Mouse (Mus musculus): ENCODE data around the gene Gm38392. TPM values are rescaled to one million over a fixed set of nuclear protein-coding genes. Genes with fewer than 3 reads are reported as not detected.

Gm38392 gene
- polyA plus RNA-seq, 1 experiment from 2014 or later: not detected

DNA sequence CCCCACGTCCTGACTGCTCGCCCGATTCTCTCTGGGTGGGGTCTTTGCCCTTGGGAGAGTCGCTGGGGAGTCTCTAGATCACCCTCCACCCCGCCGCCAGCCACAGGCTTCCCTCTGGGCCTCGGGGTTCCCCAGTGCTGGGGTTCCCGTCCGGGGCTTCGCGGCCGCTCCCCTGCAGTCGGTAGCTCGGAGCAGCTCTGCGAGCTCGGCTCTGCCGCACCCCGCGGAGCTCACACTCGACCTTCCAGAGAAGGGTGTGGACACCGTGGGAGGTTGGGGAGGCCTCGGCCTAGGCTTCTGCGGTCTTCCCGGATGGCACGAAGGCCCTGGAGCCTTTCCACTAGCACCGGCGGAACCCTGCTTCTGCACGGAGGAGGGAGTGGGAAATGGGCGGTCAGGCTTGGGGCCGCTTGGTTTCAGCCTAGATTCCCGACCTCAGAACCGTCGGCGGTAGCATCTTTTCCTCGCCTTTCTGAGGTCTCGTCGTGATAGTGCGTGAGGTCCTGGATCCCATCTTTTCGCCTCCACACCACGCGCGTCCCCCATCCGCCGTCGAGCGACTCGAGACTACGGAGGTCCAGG lies 71.9 kb downstream of the Gm38392 start:
- Histone ChIP-seq H3K9ac (replicated peaks; ENCODE audit: low read length) (0 out of 2 replicates have a peak overlapping the region, but pooled peaks have one; percentile 36), H3K4me3 (ENCODE audit: low read depth, low read length) (peak overlapping the region; percentile 25), H3K27ac (replicated peaks; ENCODE audit: low read depth, low read length) (no peak overlapping the region), H3K9me3 (replicated peaks; ENCODE audit: control insufficient read depth, low read length) (no peaks in the 10 kb centered on the region), H3K36me3 (replicated peaks; ENCODE audit: control insufficient read depth, insufficient read depth, low read depth, low read length) (no peaks in the 10 kb centered on the region), H3K27me3 (ENCODE audit: control insufficient read depth, insufficient read depth, low read length) (peaks cover 83% of the 10 kb centered on the region), H3K4me2 (ENCODE audit: low read depth, low read length) (peak overlapping the region; percentile 14; the same call in 1 of the 2 replicates), H3K4me1 (ENCODE audit: control insufficient read depth, insufficient read depth, low read length) (no peaks in the 10 kb centered on the region)
- DNase-seq (ENCODE audit: low spot score) (no peak), ATAC-seq (replicated peaks; ENCODE audit: insufficient number of reproducible peaks, low FRiP score, low TSS enrichment, low read depth) (no peak)
- WGBS: 1% methylated on average over 48 of the region's 48 CpGs

DNA sequence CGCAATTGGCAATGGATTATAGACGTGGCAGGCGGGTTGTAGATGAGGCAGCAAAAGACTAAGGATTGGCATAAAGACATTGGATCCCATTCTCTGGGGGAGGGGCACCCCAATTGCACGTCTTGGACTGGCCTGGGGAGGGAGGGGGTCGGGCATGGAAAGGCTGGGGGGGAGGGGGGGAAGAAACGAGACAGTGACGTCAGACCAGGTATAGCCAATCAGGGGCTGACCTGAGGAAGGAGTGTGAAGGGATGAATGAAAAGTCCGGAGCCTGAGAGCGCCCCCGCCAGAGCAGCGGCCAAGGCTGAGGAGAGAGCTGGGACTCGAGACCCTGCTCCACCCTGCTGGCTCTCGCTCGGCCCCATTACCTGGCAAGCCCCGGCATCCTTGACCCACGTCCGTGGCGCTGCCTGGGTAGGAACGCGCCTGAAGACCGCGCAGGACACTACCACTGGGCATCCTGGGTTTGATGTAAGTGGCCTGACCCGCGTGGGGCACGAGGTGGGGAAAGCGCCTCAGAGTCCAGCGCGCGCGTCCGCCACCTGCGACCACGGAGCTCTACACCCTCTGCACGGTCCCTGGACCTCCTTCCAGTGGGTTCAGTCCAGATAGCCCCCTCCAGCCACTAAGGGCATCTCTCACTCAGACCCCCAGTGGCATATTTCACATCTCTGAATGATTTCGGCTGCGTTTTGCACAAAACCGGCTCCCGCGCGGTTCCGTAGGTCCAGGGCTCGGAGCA lies 72.6 kb downstream of the Gm38392 start:
- H3K9ac ChIP-seq (replicated peaks; ENCODE audit: low read length): no peak overlapping the region
- 2% methylated on average over 41 of the region's 42 CpGs for WGBS
- no peaks in the 10 kb centered on the region for H3K36me3 ChIP-seq (replicated peaks; ENCODE audit: control insufficient read depth, insufficient read depth, low read depth, low read length)
- H3K4me1 ChIP-seq (ENCODE audit: control insufficient read depth, insufficient read depth, low read length): no peaks in the 10 kb centered on the region
- DNase-seq (ENCODE audit: low spot score): no peak
- peak; percentile 66; the same call in 1 of the 2 replicates for ATAC-seq (replicated peaks; ENCODE audit: insufficient number of reproducible peaks, low FRiP score, low TSS enrichment, low read depth)
- 0 out of 2 replicates have a peak overlapping the region, but pooled peaks have one; percentile 14 for H3K4me2 ChIP-seq (ENCODE audit: low read depth, low read length)
- peaks cover 83% of the 10 kb centered on the region for H3K27me3 ChIP-seq (ENCODE audit: control insufficient read depth, insufficient read depth, low read length)
- no peaks in the 10 kb centered on the region for H3K9me3 ChIP-seq (replicated peaks; ENCODE audit: control insufficient read depth, low read length)
- H3K4me3 ChIP-seq (ENCODE audit: low read depth, low read length): peak overlapping the region; percentile 21
- no peak overlapping the region for H3K27ac ChIP-seq (replicated peaks; ENCODE audit: low read depth, low read length)

DNA sequence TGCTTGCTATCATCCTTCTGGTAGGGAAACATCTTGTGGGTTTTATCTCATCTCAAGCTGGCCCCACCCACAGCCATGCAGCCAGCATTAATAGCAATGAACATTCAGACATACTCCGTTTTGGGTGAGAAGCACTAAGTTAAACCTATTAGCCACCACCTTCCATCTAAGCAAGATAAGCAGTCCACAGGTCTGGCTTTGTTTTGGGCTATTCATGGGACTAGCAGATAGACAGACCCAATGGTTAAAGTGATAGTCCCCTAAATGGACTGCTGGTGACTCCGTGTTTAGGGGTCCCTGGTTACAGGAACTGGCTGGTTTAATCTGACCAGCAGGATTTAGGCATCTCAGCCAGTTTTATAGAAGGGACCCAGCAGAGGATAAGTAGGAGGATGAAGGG lies 74.0 kb downstream of the Gm38392 start:
- Histone ChIP-seq H3K4me2 (ENCODE audit: low read depth, low read length) (no peak overlapping the region), H3K27me3 (ENCODE audit: control insufficient read depth, insufficient read depth, low read length) (peaks cover 90% of the 10 kb centered on the region), H3K36me3 (replicated peaks; ENCODE audit: control insufficient read depth, insufficient read depth, low read depth, low read length) (no peaks in the 10 kb centered on the region), H3K4me1 (ENCODE audit: control insufficient read depth, insufficient read depth, low read length) (no peaks in the 10 kb centered on the region), H3K9me3 (replicated peaks; ENCODE audit: control insufficient read depth, low read length) (no peaks in the 10 kb centered on the region), H3K4me3 (ENCODE audit: low read depth, low read length) (no peak overlapping the region), H3K27ac (replicated peaks; ENCODE audit: low read depth, low read length) (no peak overlapping the region), H3K9ac (replicated peaks; ENCODE audit: low read length) (no peak overlapping the region)
- no peak for DNase-seq (ENCODE audit: low spot score)
- 2% methylated on average over 2 of the region's 2 CpGs for WGBS
- ATAC-seq (replicated peaks; ENCODE audit: insufficient number of reproducible peaks, low FRiP score, low TSS enrichment, low read depth): no peak

DNA sequence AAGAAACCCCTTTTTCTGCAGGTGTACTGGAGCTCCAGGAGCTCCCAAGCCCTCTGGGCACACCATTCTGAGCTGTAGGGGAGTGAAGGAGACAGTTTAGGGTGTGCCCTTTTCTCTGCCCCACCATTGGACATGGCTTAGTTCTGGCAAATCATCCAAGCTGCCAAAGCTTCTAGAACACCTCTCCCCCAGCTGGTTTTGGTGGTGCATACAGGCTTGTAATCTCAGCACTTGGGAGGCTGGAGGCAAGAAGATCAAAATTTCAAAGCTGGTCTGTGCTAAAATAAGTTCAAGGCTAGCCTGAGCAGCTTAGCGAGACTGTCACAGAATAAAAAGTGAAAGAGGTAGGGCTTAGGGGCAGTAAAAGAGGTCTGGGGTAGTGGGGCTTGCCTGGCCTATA lies 74.7 kb downstream of the Gm38392 start:
- Histone ChIP-seq H3K4me3 (ENCODE audit: low read depth, low read length) (no peak overlapping the region), H3K36me3 (replicated peaks; ENCODE audit: control insufficient read depth, insufficient read depth, low read depth, low read length) (no peaks in the 10 kb centered on the region), H3K27ac (replicated peaks; ENCODE audit: low read depth, low read length) (no peak overlapping the region), H3K4me2 (ENCODE audit: low read depth, low read length) (no peak overlapping the region), H3K4me1 (ENCODE audit: control insufficient read depth, insufficient read depth, low read length) (no peaks in the 10 kb centered on the region), H3K9ac (replicated peaks; ENCODE audit: low read length) (no peak overlapping the region), H3K27me3 (ENCODE audit: control insufficient read depth, insufficient read depth, low read length) (peaks cover 92% of the 10 kb centered on the region), H3K9me3 (replicated peaks; ENCODE audit: control insufficient read depth, low read length) (no peaks in the 10 kb centered on the region)
- ATAC-seq (replicated peaks; ENCODE audit: insufficient number of reproducible peaks, low FRiP score, low TSS enrichment, low read depth): no peak
- WGBS: 0% methylated on average over 1 of the region's 1 CpGs
- no peak for DNase-seq (ENCODE audit: low spot score)

DNA sequence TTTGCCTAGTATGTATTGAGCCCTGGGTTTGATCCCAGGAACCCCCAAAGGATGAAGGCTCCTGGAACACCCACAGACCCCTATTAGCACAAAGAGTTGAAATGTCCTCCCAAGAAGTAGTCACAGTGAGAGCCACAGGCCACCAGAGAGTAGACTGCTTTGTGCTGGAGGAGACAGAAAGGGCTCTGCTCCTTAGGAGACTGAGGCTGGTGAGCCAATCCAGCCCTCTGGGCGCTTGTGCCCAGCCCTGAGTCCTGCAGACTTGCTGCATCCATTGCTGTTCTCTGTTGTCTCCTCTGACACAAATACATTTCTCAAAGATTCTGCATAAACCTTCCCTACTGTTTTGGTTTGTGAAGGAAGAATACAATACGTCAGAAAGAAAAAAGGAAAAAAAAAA lies 76.1 kb downstream of the Gm38392 start:
- H3K4me3 ChIP-seq (ENCODE audit: low read depth, low read length): no peak overlapping the region
- H3K36me3 ChIP-seq (replicated peaks; ENCODE audit: control insufficient read depth, insufficient read depth, low read depth, low read length): no peaks in the 10 kb centered on the region
- H3K4me1 ChIP-seq (ENCODE audit: control insufficient read depth, insufficient read depth, low read length): no peaks in the 10 kb centered on the region
- no peaks in the 10 kb centered on the region for H3K9me3 ChIP-seq (replicated peaks; ENCODE audit: control insufficient read depth, low read length)
- no peak overlapping the region for H3K9ac ChIP-seq (replicated peaks; ENCODE audit: low read length)
- H3K27me3 ChIP-seq (ENCODE audit: control insufficient read depth, insufficient read depth, low read length): peaks cover 88% of the 10 kb centered on the region
- ATAC-seq (replicated peaks; ENCODE audit: insufficient number of reproducible peaks, low FRiP score, low TSS enrichment, low read depth): no peak
- no peak overlapping the region for H3K27ac ChIP-seq (replicated peaks; ENCODE audit: low read depth, low read length)
- no peak overlapping the region for H3K4me2 ChIP-seq (ENCODE audit: low read depth, low read length)
- 6% methylated on average over 2 of the region's 2 CpGs for WGBS
- DNase-seq (ENCODE audit: low spot score): no peak

DNA sequence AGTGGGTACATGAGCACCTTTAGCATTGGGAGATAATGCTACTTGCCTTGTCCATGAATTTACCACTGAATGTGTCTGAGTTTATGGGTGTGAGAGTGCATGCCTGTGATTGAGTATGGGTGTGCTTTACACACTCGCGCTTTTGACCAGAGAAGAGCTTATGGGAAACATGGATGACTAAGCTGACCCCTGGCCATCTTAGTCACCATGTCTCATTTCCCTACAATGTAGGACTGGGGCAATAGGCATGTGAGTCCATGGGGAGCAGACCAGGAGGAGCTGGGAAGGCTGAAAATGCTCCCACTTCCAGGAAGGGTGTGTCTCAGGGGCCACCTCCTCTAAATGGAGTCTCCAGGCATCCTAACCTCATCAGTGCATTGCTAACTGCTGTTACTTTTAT lies 76.9 kb downstream of the Gm38392 start:
- no peaks in the 10 kb centered on the region for H3K36me3 ChIP-seq (replicated peaks; ENCODE audit: control insufficient read depth, insufficient read depth, low read depth, low read length)
- H3K27ac ChIP-seq (replicated peaks; ENCODE audit: low read depth, low read length): no peak overlapping the region
- peaks cover 88% of the 10 kb centered on the region for H3K27me3 ChIP-seq (ENCODE audit: control insufficient read depth, insufficient read depth, low read length)
- WGBS: 8% methylated on average over 2 of the region's 2 CpGs
- no peaks in the 10 kb centered on the region for H3K4me1 ChIP-seq (ENCODE audit: control insufficient read depth, insufficient read depth, low read length)
- no peak overlapping the region for H3K4me3 ChIP-seq (ENCODE audit: low read depth, low read length)
- no peak overlapping the region for H3K4me2 ChIP-seq (ENCODE audit: low read depth, low read length)
- no peak for DNase-seq (ENCODE audit: low spot score)
- no peak overlapping the region; the same call in 1 of the 2 replicates for H3K9ac ChIP-seq (replicated peaks; ENCODE audit: low read length)
- H3K9me3 ChIP-seq (replicated peaks; ENCODE audit: control insufficient read depth, low read length): no peaks in the 10 kb centered on the region
- no peak for ATAC-seq (replicated peaks; ENCODE audit: insufficient number of reproducible peaks, low FRiP score, low TSS enrichment, low read depth)

DNA sequence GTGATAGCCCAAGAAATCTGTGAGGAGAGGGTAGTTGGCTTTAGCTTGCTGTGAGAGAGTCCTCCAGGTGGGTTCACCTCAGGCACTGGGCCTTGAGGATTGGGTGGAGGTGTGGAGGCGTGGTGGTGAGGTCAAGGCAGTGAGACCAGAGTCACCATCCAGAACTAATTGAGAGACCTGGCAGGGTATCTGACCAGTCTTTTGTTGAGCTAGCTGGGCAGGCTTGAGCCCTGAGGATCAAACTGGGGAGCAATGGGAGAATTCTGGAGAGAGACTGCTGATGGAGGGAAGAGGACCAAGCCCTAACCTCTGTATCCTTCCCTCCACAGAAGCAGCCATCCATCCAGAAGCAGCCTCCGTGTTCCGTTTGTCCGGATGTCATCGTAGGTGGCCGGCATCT lies 77.7 kb downstream of the Gm38392 start:
- Histone ChIP-seq H3K36me3 (replicated peaks; ENCODE audit: control insufficient read depth, insufficient read depth, low read depth, low read length) (no peaks in the 10 kb centered on the region), H3K9me3 (replicated peaks; ENCODE audit: control insufficient read depth, low read length) (no peaks in the 10 kb centered on the region), H3K27me3 (ENCODE audit: control insufficient read depth, insufficient read depth, low read length) (peaks cover 88% of the 10 kb centered on the region), H3K4me1 (ENCODE audit: control insufficient read depth, insufficient read depth, low read length) (no peaks in the 10 kb centered on the region), H3K4me2 (ENCODE audit: low read depth, low read length) (no peak overlapping the region), H3K4me3 (ENCODE audit: low read depth, low read length) (peak overlapping the region; percentile 14; the same call in 1 of the 2 replicates), H3K9ac (replicated peaks; ENCODE audit: low read length) (peak overlapping the region; percentile 18; the same call in 1 of the 2 replicates), H3K27ac (replicated peaks; ENCODE audit: low read depth, low read length) (no peak overlapping the region)
- no peak for DNase-seq (ENCODE audit: low spot score)
- whole genome bisulfite sequencing: 0% methylated on average over 6 of the region's 6 CpGs
- no peak for ATAC-seq (replicated peaks; ENCODE audit: insufficient number of reproducible peaks, low FRiP score, low TSS enrichment, low read depth)

DNA sequence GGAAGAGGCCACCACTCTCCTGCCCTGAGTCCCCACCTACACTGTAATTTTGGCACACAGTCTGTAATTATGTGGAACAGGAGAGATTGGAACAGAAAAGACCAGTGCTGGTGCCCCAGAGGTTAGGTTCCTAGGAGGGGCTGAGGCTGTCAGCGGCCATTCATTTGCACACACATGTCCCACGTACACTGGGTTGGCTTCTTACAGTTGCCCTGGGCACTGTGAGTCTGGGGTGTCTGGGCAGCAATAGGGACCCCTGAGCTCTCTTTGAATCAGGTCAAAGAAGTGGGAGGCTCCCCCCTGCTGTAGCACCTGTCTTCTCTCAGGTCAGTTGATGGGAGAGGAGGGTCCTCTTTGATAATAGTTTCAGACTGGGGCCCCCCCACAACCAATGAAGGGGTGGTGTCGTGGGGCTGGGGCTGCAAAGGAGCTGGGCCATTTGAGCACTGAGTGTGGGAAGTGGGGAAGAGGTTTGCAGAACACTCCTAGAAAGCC lies 78.7 kb downstream of the Gm38392 start:
- Histone ChIP-seq H3K4me3 (ENCODE audit: low read depth, low read length) (no peak overlapping the region; the same call in 1 of the 2 replicates), H3K27ac (replicated peaks; ENCODE audit: low read depth, low read length) (no peak overlapping the region), H3K36me3 (replicated peaks; ENCODE audit: control insufficient read depth, insufficient read depth, low read depth, low read length) (no peaks in the 10 kb centered on the region), H3K9ac (replicated peaks; ENCODE audit: low read length) (peak overlapping the region; percentile 38), H3K4me1 (ENCODE audit: control insufficient read depth, insufficient read depth, low read length) (no peaks in the 10 kb centered on the region), H3K9me3 (replicated peaks; ENCODE audit: control insufficient read depth, low read length) (no peaks in the 10 kb centered on the region), H3K4me2 (ENCODE audit: low read depth, low read length) (no peak overlapping the region), H3K27me3 (ENCODE audit: control insufficient read depth, insufficient read depth, low read length) (peaks cover 85% of the 10 kb centered on the region)
- 5% methylated on average over 3 of the region's 3 CpGs for WGBS
- DNase-seq (ENCODE audit: low spot score): no peak
- no peak for ATAC-seq (replicated peaks; ENCODE audit: insufficient number of reproducible peaks, low FRiP score, low TSS enrichment, low read depth)
